Mouse (Mus musculus) kidney, postnatal 10 days (tissue): ENCODE measurements around the gene Tmc5.
A peak's percentile ranks its signal among the peaks of the same experiment; 100 is the strongest.

ENCODE experiments used
- DNase-seq: peaks from one replicate; pipeline ENCODE4 v3.0.0; 2021; ENCODE audit warnings: mixed read lengths

Gene Tmc5

GRCm38 (mm10) chr7:118611185-118611749, 14.2 kb downstream of the Tmc5 start:
- no peak for DNase-seq

GRCm38 (mm10) chr7:118611933-118612332, 14.8 kb downstream of the Tmc5 start:
- DNase-seq, result peak; percentile 29

- no peak for DNase-seq
These were observed 17.0 kb downstream of the Tmc5 start for GRCm38 (mm10) chr7:118614076-118614475.

- DNase-seq, result no peak
These were observed 21.0 kb downstream of the Tmc5 start for GRCm38 (mm10) chr7:118618104-118618503.

GRCm38 (mm10) chr7:118620243-118620906, 23.3 kb downstream of the Tmc5 start:
- no peak for DNase-seq

GRCm38 (mm10) chr7:118621094-118621493, 24.0 kb downstream of the Tmc5 start:
- no peak for DNase-seq

- no peak for DNase-seq
These were observed 30.6 kb downstream of the Tmc5 start for GRCm38 (mm10) chr7:118627550-118628298.

- DNase-seq, result no peak
These were observed 36.0 kb downstream of the Tmc5 start for GRCm38 (mm10) chr7:118633094-118633493.

GRCm38 (mm10) chr7:118633951-118634350, 36.9 kb downstream of the Tmc5 start:
- no peak for DNase-seq

GRCm38 (mm10) chr7:118637466-118637865, 40.4 kb downstream of the Tmc5 start:
- DNase-seq, result no peak

- no peak for DNase-seq
These were observed 49.1 kb downstream of the Tmc5 start for GRCm38 (mm10) chr7:118646237-118646636.

GRCm38 (mm10) chr7:118649328-118649727, 52.2 kb downstream of the Tmc5 start:
- no peak for DNase-seq

GRCm38 (mm10) chr7:118650119-118650518, 53.0 kb downstream of the Tmc5 start:
- no peak for DNase-seq

GRCm38 (mm10) chr7:118650891-118651290, 53.8 kb downstream of the Tmc5 start:
- no peak for DNase-seq

GRCm38 (mm10) chr7:118652572-118653295, 55.6 kb downstream of the Tmc5 start:
- DNase-seq, result no peak

GRCm38 (mm10) chr7:118656730-118657129, 59.6 kb downstream of the Tmc5 start:
- DNase-seq, result no peak

- no peak for DNase-seq
These were observed 70.7 kb downstream of the Tmc5 start for GRCm38 (mm10) chr7:118667773-118668172.

- DNase-seq, result no peak
These were observed 73.0 kb downstream of the Tmc5 start for GRCm38 (mm10) chr7:118670142-118670541.

GRCm38 (mm10) chr7:118676826-118677225, 79.7 kb downstream of the Tmc5 start:
- no peak for DNase-seq

GRCm38 (mm10) chr7:118688199-118688598, 91.1 kb downstream of the Tmc5 start:
- DNase-seq, result peak; percentile 88

GRCm38 (mm10) chr7:118689088-118689487, 92.0 kb downstream of the Tmc5 start:
- no peak for DNase-seq

GRCm38 (mm10) chr7:118691287-118691686, 94.2 kb downstream of the Tmc5 start:
- no peak for DNase-seq

- no peak for DNase-seq
These were observed 99.0 kb downstream of the Tmc5 start for GRCm38 (mm10) chr7:118696146-118696545.
